Mouse (Mus musculus) liver, adult 2 months (tissue): ENCODE results near the gene Ubxn2a. TPM values are rescaled to one million over a fixed set of nuclear protein-coding genes. Genes with fewer than 3 reads are reported as not detected.

ENCODE experiments used
- DNase-seq: peaks from one replicate; pipeline ENCODE4 v3.0.0-alpha.2; 2011; ENCODE audit warnings: low read depth, low spot score; ENCODE audit errors: extremely low read depth
- H3K27ac ChIP-seq: fragments of 200-500 bp; replicated peaks from 2 replicates; pipeline ENCODE4 v1.5.1; 2012; ENCODE audit warnings: low read depth, mild to moderate bottlenecking, control low read depth, inconsistent platforms, low read length; ENCODE audit not compliant: insufficient read depth
- H3K27me3 ChIP-seq: fragments of 200-500 bp; 2 replicates; pipeline ENCODE4 v1.6.1; 2012; ENCODE audit warnings: mild to moderate bottlenecking, moderate library complexity, low read length, inconsistent platforms; ENCODE audit not compliant: control insufficient read depth, insufficient read depth
- H3K36me3 ChIP-seq: fragments of 200-500 bp; 2 replicates; pipeline ENCODE4 v1.6.1; 2012; ENCODE audit warnings: low read length, inconsistent platforms; ENCODE audit not compliant: control insufficient read depth, insufficient read depth
- H3K4me1 ChIP-seq: fragments of 200-500 bp; 2 replicates; pipeline ENCODE4 v1.6.1; 2011; ENCODE audit warnings: low read length; ENCODE audit not compliant: control insufficient read depth, insufficient read depth
- H3K4me3 ChIP-seq: fragments of 200-500 bp; 2 replicates; pipeline ENCODE4 v1.5.1; 2011; ENCODE audit warnings: low read depth, mild to moderate bottlenecking, control low read depth, low read length, moderate library complexity; ENCODE audit not compliant: insufficient read depth
- H3K79me2 ChIP-seq: fragments of 200-500 bp; 2 replicates; pipeline ENCODE4 v1.6.1; 2012; ENCODE audit warnings: inconsistent platforms, mild to moderate bottlenecking, low read length, moderate library complexity; ENCODE audit not compliant: control insufficient read depth, insufficient read depth
- H3K9ac ChIP-seq: fragments of 200-500 bp; 2 replicates; pipeline ENCODE4 v1.6.1; 2012; ENCODE audit warnings: low read depth, mild to moderate bottlenecking, control low read depth, inconsistent platforms, low read length
- CTCF ChIP-seq: fragments of 200-500 bp; IDR thresholded peaks from 2 replicates; pipeline ENCODE4 v1.5.1; 2011; ENCODE audit warnings: low read depth, low read length, control low read depth
- POLR2A ChIP-seq: fragments of 200-500 bp; IDR thresholded peaks from 2 replicates; pipeline ENCODE4 v1.6.1; 2011; ENCODE audit warnings: low read length, control low read depth; ENCODE audit not compliant: insufficient read depth; ENCODE audit errors: extremely low read depth
- WGBS: fragments of 180-500 bp; shearing (Covaris S2); methylation state at CpG from one replicate; pipeline ENCODE4 v1.1.7; 2018; 5-methylcytosine and 5-hydroxymethylcytosine counted together
- polyA plus RNA-seq: library from polyadenylated mRNA; depleted of rRNA; stranded (reverse); fragments of >200 nt; gene quantifications from 2 replicates; pipeline ENCODE4 v1.2.3, GENCODE M21; 2012
- total RNA-seq: library from RNA; depleted of rRNA; stranded (reverse); fragments of >200 nt; gene quantifications from 2 replicates; pipeline ENCODE4 v1.2.3, GENCODE M21; 2014

Gene Ubxn2a
- total and polyA plus RNA-seq, 2 experiments, result 3.2 to 18.7 TPM

DNA sequence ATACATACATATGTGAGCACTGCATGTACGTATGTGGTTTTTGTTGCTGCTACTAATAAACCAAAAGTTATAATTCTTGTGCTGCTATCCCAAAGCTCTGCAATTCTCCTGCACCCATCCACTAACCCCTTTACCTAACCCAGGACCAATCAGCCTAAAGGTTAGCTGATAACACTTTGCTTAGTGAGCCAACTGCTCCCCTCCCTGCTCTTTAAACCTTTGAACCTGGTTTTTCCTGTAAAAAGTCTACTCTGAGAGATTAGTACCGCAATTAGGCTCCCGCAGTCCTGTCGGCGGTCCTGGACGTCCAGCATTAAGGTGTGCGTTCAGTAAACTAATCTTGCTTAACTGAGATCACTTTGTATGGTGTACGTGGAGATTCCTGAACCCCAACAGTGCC lies 31.9 kb downstream of the Ubxn2a start:
- no peak for TF ChIP-seq CTCF
- no peak for TF ChIP-seq POLR2A
- DNase-seq, result peak; percentile 73
- no peaks in the 10 kb centered on the region for H3K27me3 ChIP-seq
- H3K36me3 ChIP-seq, result peaks cover 4% of the 10 kb centered on the region; the same call in 1 of the 2 replicates
- H3K9ac ChIP-seq, result no peak overlapping the region
- WGBS, result 31% methylated on average over 8 of the region's 8 CpGs
- H3K4me3 ChIP-seq, result no peak overlapping the region
- peaks cover 7% of the 10 kb centered on the region for H3K4me1 ChIP-seq
- no peak overlapping the region for H3K27ac ChIP-seq
- no peaks in the 10 kb centered on the region for H3K79me2 ChIP-seq

DNA sequence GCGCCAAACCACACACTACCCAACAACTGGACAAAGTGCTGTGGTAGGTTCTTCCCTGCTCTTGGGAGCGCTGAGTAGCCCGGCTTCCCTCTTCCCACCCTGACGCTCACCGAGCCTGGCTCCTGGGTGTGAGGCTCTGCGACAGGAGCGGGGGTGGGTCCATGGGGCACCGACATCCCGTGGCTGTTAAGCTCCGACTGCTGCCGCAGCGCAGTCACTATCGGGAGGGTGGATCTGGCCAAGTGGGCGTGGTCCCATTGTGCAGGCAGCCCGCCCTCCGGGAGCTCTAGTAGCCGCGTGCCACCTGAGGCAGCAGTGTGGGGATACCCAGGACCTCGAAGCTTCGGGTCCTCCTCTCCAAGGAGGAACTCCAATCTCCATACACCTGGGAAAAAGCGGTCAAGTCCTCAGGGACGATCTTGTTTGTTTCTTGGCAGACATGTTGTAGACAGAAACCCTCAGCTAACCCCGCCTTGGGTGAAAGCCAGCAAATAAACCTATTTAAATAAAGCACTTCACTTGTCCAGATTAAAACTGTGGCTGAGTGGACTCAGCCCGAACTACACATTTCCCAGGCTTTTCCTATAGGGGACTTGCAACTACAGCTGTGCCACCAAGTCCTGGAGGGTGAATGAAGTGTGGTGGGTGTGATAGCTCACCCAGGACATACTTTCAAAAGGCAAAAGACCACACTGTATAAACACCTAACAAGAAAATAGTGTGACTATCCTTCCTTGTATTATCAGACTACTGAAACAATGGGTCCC lies 33.2 kb downstream of the Ubxn2a start, which contains the start of gene Mfsd2b:
Gene Mfsd2b, minus strand, starts transcription at position 199 of the 767 bp plus-strand sequence.
- TF ChIP-seq CTCF (no peak), POLR2A (no peak)
- H3K79me2 ChIP-seq, result no peaks in the 10 kb centered on the region
- H3K36me3 ChIP-seq, result peaks cover 3% of the 10 kb centered on the region; the same call in 1 of the 2 replicates
- DNase-seq, result peak; percentile 82
- H3K27me3 ChIP-seq, result no peaks in the 10 kb centered on the region
- no peak within 1 kb of the TSS for H3K27ac ChIP-seq
- peaks cover 7% of the 10 kb centered on the region for H3K4me1 ChIP-seq
- WGBS, result 1% methylated on average over 24 of the region's 24 CpGs
- peak within 1 kb of the TSS; percentile 33; the same call in 1 of the 2 replicates for H3K9ac ChIP-seq
- H3K4me3 ChIP-seq, result peak within 1 kb of the TSS; percentile 50; the same call in 1 of the 2 replicates

DNA sequence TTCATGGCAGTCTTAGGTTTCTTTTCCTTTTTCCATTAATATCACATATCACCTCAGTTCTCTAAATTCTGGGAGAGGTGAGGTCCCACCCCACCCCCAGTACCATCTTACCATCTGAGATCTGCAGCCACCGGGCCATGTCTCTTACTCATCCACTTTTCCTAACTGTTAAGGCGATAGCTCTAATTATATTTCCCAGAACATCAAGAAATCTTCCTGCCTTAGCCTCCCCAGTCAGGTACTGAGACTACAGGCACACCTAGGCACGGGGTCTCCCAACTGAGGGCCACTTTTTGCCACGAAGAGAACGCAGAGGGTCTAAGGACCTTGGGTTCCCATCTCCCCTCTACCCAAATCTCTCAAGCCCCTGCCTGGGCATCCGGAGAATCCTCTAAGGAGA lies 34.0 kb downstream of the Ubxn2a start:
- Histone ChIP-seq H3K36me3 (no peaks in the 10 kb centered on the region), H3K27me3 (no peaks in the 10 kb centered on the region), H3K79me2 (no peaks in the 10 kb centered on the region), H3K9ac (no peak overlapping the region), H3K4me3 (no peak overlapping the region), H3K27ac (no peak overlapping the region), H3K4me1 (peaks cover 7% of the 10 kb centered on the region)
- no peak for TF ChIP-seq POLR2A
- no peak for TF ChIP-seq CTCF
- no peak for DNase-seq
- WGBS, result 87% methylated on average over 6 of the region's 6 CpGs

DNA sequence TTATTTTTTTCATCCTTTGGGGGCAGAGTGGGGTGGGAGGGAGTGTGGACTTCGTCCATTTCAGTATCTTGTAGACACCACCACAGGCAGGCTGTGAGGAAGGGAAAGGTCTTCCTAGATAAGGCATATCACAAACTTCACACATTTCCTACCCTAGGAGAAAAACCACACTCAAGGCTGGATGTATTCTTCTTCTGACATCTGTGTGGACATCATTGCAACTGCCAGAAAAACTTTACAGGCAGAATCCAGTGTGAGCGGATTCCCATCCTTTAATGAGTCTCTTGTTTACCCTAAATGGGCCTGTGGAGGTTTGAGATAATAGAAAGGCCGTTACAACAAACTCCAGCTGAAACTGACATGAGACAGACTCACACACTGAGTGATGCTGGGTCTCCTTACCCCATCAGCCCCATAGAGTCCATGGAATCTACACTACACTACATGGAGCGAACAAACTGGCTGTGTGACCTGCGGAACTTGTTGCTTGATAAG lies 34.5 kb downstream of the Ubxn2a start:
- 86% methylated on average over 5 of the region's 5 CpGs for WGBS
- no peak overlapping the region for H3K9ac ChIP-seq
- H3K4me3 ChIP-seq, result no peak overlapping the region
- H3K27me3 ChIP-seq, result no peaks in the 10 kb centered on the region
- TF ChIP-seq CTCF (no peak), POLR2A (no peak)
- no peaks in the 10 kb centered on the region for H3K79me2 ChIP-seq
- no peak for DNase-seq
- peaks cover 7% of the 10 kb centered on the region for H3K4me1 ChIP-seq
- H3K36me3 ChIP-seq, result no peaks in the 10 kb centered on the region
- H3K27ac ChIP-seq, result no peak overlapping the region

DNA sequence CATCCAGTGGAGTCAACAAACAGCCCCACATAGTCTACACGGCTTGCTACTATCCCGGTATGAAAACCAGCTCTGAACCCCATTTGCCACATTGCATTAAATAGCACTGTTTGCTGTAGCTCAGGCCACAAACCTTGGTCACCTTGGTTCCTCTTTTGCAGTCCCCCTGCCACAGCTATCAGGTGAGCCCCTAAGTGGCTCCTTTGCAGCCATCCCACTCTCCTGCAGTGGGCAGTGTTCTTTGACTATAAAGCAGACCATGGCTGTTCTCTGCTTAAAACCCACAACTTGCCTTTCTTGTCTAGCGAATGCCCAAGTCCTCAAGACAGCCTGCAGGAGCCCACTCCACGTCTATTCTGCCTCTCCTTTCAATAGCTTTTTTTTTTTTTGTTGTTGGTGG lies 35.2 kb downstream of the Ubxn2a start:
- Histone ChIP-seq H3K79me2 (no peaks in the 10 kb centered on the region), H3K36me3 (no peaks in the 10 kb centered on the region), H3K9ac (no peak overlapping the region), H3K27ac (no peak overlapping the region), H3K4me3 (no peak overlapping the region), H3K4me1 (peaks cover 7% of the 10 kb centered on the region), H3K27me3 (no peaks in the 10 kb centered on the region)
- no peak for DNase-seq
- 77% methylated on average over 4 of the region's 4 CpGs for WGBS
- no peak for TF ChIP-seq CTCF
- TF ChIP-seq POLR2A, result no peak

DNA sequence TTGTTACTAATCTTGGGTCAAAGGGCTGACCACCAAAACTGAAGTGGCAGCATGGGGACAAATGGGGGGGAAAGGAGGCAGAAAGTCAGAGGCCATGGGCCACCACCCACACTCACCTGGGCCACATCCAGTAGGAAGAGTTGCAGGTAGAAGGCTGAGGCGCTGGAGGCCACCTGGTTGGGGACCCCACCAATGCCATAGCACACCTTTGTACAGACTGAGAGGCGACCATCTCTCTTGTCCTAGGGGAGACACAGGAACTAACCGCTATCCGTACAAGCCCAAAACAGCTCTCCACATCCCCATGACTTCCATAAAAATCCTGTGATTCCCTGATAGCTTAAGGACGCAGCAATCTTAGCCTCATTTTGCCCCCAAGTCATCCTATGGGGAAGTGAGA lies 36.2 kb downstream of the Ubxn2a start:
- WGBS, result 91% methylated on average over 5 of the region's 5 CpGs

More for the DNA sequence above, 36.2 kb downstream of the Ubxn2a start:
- TF ChIP-seq CTCF, result no peak
- TF ChIP-seq POLR2A, result no peak
- Histone ChIP-seq H3K36me3 (no peaks in the 10 kb centered on the region), H3K9ac (no peak overlapping the region), H3K27ac (no peak overlapping the region), H3K79me2 (no peaks in the 10 kb centered on the region), H3K4me1 (peaks cover 7% of the 10 kb centered on the region), H3K27me3 (no peaks in the 10 kb centered on the region), H3K4me3 (no peak overlapping the region)
- DNase-seq, result no peak
